Mouse (Mus musculus): ENCODE results near the gene Trio. TPM values are rescaled to one million over a fixed set of nuclear protein-coding genes. Genes with fewer than 3 reads are reported as not detected.
"Not testable (repeated sequence)": the region's sequence is repeated elsewhere in the genome, so short reads cannot be mapped to it uniquely, and the experiment has no call there.

Trio gene
- polyA plus RNA-seq, 1 experiment from 2014 or later = 28.9 TPM

DNA sequence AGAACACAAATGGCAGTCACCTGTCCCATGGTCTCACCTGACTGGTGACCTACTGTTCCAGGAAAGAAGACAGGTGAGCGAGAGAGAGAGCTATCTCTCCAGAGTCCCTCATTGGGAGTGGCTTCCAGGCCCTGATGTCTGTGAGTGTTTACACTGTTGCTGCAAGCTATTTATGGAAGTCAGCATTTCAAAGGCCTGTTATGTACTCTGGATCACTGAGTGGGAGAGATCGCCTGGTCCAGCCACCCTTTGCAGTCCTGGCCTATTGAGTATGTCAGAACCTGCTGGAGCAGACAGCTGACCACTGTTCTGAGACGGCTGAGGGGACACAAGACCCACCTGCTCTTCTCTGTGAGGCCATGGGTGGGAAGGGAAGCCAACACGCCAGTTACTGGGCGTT, 280.7 kb downstream of the Trio start:
- TF ChIP-seq CTCF (IDR thresholded peaks at IDR 0.05; ENCODE audit: low read depth) = no peak
- Histone ChIP-seq H3K4me3 (ENCODE audit: low read depth, low read length) (no peak overlapping the region), H3K9me3 (ENCODE audit: low read depth, low read length) (no peaks in the 10 kb centered on the region), H3K4me1 (ENCODE audit: insufficient read depth) (no peaks in the 10 kb centered on the region), H3K4me2 (no peak overlapping the region), H3K36me3 (ENCODE audit: insufficient read depth) (peaks cover 91% of the 10 kb centered on the region), H3K27me3 (ENCODE audit: insufficient read depth, low read length) (no peaks in the 10 kb centered on the region), H3K9ac (no peak overlapping the region), H3K27ac (ENCODE audit: low read depth) (no peak overlapping the region)
- 75% methylated on average over 5 of the region's 5 CpGs for WGBS
- DNase-seq = no peak
- no peak for ATAC-seq (ENCODE audit: insufficient read depth)

DNA sequence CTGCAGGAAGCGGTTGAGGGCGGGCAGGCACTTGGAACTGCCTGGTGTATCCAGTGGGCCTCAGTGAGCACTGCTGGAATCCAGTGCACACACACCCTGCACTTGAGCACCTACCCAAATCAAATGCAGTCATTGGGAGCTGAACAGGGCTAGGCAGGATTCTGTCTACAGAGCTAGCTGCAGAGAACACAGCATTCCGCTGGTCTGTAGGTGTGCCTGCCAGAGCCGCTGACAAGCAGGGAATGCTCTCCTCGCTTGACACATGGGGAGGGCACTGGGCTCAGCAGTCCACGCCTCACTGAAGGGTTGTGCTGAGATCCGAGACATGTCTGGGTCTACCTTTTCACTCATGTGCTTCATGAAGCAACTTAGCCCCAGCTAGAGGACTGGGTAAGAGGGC, 285.6 kb downstream of the Trio start:
- ATAC-seq (ENCODE audit: insufficient read depth) (no peak), DNase-seq (no peak)
- Histone ChIP-seq H3K27ac (ENCODE audit: low read depth) (no peak overlapping the region), H3K4me1 (ENCODE audit: insufficient read depth) (no peaks in the 10 kb centered on the region), H3K27me3 (ENCODE audit: insufficient read depth, low read length) (no peaks in the 10 kb centered on the region), H3K36me3 (ENCODE audit: insufficient read depth) (peaks cover 79% of the 10 kb centered on the region), H3K9ac (no peak overlapping the region), H3K4me3 (ENCODE audit: low read depth, low read length) (no peak overlapping the region), H3K9me3 (ENCODE audit: low read depth, low read length) (no peaks in the 10 kb centered on the region), H3K4me2 (no peak overlapping the region)
- no peak for TF ChIP-seq CTCF (IDR thresholded peaks at IDR 0.05; ENCODE audit: low read depth)
- 77% methylated on average over 7 of the region's 7 CpGs for WGBS

DNA sequence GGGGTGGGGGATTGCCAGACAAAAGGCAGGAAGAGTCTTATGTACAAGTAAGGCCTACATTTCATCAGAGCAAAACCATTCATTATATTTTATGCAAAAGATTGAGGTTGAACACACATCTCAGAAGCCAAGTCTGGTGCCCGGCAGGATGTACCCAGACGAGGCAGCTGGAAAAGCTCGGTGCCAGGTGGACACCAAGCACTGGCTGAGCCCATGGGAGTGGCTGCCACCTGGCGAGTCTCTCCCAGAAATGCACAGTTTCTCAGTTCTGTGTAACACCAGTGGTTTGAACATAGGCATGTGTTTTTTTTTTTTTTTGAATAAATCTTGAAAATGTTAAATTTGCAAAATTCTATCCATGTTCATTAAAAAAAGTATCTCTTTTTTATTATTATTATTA, 293.8 kb downstream of the Trio start:
- H3K9me3 ChIP-seq (ENCODE audit: low read depth, low read length) = no peaks in the 10 kb centered on the region
- H3K27me3 ChIP-seq (ENCODE audit: insufficient read depth, low read length) = no peaks in the 10 kb centered on the region
- no peak for TF ChIP-seq CTCF (IDR thresholded peaks at IDR 0.05; ENCODE audit: low read depth)
- H3K9ac ChIP-seq = no peak overlapping the region
- H3K27ac ChIP-seq (ENCODE audit: low read depth) = no peak overlapping the region
- DNase-seq (no peak), ATAC-seq (ENCODE audit: insufficient read depth) (no peak)
- peaks cover 56% of the 10 kb centered on the region for H3K36me3 ChIP-seq (ENCODE audit: insufficient read depth)
- no peak overlapping the region for H3K4me2 ChIP-seq
- 87% methylated on average over 4 of the region's 4 CpGs for WGBS
- H3K4me1 ChIP-seq (ENCODE audit: insufficient read depth) = no peaks in the 10 kb centered on the region
- no peak overlapping the region for H3K4me3 ChIP-seq (ENCODE audit: low read depth, low read length)

DNA sequence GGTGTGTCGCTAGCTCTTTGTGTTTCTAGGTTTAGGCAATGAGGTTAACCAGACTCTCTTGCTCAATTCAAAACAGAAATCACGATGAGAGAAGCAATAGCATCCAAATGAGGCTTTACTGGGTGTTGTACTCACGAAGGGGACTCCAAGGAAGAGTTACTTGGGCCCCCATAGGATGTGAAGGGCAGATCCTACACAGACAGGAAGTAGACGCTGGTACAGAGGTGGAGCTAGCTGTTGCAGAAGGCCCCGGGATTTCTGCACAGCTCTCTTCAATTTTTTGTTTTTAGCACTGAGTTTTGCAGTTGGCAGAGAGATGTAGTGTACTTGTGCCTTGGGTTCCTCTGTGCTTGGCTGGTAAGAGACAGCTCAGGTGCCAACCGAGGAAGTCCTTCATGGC, 299.4 kb downstream of the Trio start:
- no peak for ATAC-seq (ENCODE audit: insufficient read depth)
- H3K27me3 ChIP-seq (ENCODE audit: insufficient read depth, low read length) = no peaks in the 10 kb centered on the region
- TF ChIP-seq CTCF (IDR thresholded peaks at IDR 0.05; ENCODE audit: low read depth) = no peak
- H3K4me1 ChIP-seq (ENCODE audit: insufficient read depth) = no peaks in the 10 kb centered on the region
- no peaks in the 10 kb centered on the region for H3K9me3 ChIP-seq (ENCODE audit: low read depth, low read length)
- H3K4me2 ChIP-seq = no peak overlapping the region
- no peak overlapping the region for H3K9ac ChIP-seq
- H3K36me3 ChIP-seq (ENCODE audit: insufficient read depth) = 0 out of 2 replicates have a peak, but pooled peaks cover 5% of the 10 kb centered on the region
- H3K27ac ChIP-seq (ENCODE audit: low read depth) = no peak overlapping the region
- H3K4me3 ChIP-seq (ENCODE audit: low read depth, low read length) = no peak overlapping the region
- 71% methylated on average over 6 of the region's 6 CpGs for WGBS
- no peak for DNase-seq

DNA sequence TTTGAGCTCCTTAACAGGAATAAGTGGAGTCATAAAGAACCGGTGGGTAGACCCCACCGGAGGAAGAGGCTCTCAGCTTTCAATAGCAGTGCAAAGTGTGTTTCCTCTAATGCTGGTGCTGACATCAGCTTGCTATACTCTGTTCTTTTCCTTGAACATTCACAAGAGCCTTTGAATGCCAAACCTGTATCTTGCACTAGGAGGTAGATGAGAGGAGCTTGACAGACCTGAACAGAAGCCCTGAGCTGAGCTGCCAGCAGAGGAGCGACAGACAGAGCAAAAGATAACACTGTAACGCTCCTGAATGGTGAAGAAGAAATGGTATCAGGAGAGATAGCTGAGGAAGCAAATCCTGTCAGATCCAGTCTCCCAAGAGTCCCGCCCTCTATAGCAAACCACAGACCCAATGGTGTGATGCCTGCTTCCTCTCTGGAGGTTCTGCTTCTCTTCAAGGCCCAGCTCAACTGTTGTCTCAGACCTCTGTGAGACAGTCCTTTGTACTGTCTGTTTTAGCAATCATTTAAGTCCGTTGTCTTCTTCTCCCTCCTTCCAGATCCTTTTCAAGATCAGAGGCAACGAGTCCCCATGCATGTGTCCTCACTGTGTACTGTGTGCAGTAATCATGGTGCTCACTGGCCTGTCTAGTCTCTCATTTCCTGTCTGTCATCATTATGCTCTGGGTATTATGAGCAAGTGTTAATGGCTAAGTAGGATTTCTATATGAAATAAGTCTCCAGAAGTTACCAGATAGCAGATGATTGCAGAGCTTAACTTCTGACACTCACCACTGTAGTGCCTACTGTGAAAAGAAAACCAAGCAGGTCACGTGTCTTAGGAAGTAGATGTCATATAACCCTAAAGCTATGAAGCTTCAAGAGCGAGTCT, 300.6 kb downstream of the Trio start:
- Histone ChIP-seq H3K9me3 (ENCODE audit: low read depth, low read length) (no peaks in the 10 kb centered on the region), H3K36me3 (ENCODE audit: insufficient read depth) (no peaks in the 10 kb centered on the region), H3K9ac (no peak overlapping the region), H3K4me1 (ENCODE audit: insufficient read depth) (no peaks in the 10 kb centered on the region), H3K4me3 (ENCODE audit: low read depth, low read length) (no peak overlapping the region), H3K27me3 (ENCODE audit: insufficient read depth, low read length) (no peaks in the 10 kb centered on the region), H3K4me2 (no peak overlapping the region), H3K27ac (ENCODE audit: low read depth) (no peak overlapping the region)
- ATAC-seq (ENCODE audit: insufficient read depth) = no peak
- TF ChIP-seq CTCF (IDR thresholded peaks at IDR 0.05; ENCODE audit: low read depth) = no peak
- 58% methylated on average over 9 of the region's 9 CpGs for WGBS
- DNase-seq = peak; percentile 26

DNA sequence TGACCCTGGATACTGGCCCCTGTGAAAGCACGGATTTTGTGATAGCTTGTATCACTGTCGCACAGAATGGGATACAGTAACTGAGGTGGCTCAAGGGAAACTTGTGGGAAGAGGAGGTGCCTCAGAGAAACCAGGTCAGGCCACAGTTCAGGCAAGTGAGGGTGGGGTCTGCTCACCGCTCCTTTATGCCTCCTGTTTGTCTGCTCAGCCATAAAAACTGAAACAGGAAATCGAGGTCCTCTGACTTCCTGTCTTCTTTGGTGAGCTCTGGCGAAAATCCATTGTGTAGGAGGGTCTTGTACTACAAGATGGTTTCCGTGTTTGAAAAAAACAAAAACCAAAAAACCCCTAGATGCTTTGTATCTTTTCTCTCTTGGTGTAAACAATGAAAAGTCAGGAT, 301.4 kb downstream of the Trio start:
- peak; percentile 25 for DNase-seq
- Histone ChIP-seq H3K36me3 (ENCODE audit: insufficient read depth) (no peaks in the 10 kb centered on the region), H3K4me1 (ENCODE audit: insufficient read depth) (no peaks in the 10 kb centered on the region), H3K9ac (no peak overlapping the region), H3K4me2 (no peak overlapping the region), H3K27ac (ENCODE audit: low read depth) (no peak overlapping the region), H3K27me3 (ENCODE audit: insufficient read depth, low read length) (no peaks in the 10 kb centered on the region), H3K9me3 (ENCODE audit: low read depth, low read length) (no peaks in the 10 kb centered on the region), H3K4me3 (ENCODE audit: low read depth, low read length) (no peak overlapping the region)
- TF ChIP-seq CTCF (IDR thresholded peaks at IDR 0.05; ENCODE audit: low read depth) = no peak
- no peak; the same call in 1 of the 2 replicates for ATAC-seq (ENCODE audit: insufficient read depth)
- 56% methylated on average over 6 of the region's 6 CpGs for WGBS

DNA sequence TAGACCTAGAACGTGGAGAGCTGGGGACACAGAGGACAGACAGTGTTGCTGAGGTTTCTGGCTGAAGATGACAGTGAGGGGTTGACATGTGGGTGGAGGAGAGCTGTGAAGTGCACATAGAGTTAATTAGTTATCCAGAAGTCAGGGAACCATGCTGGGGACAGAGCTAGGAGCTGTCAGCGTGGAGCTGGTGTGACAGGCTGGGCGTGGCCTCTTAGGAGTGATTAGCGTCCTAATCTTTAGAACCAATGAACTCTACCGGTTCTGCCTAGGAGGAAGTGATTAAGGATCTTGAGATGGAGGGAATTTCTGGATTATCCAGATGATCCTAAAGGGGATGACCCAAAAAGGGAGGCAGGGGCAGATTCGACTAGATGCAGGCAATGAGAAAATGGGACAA, 301.9 kb downstream of the Trio start:
- Histone ChIP-seq H3K4me2 (no peak overlapping the region), H3K9ac (no peak overlapping the region), H3K36me3 (ENCODE audit: insufficient read depth) (no peaks in the 10 kb centered on the region), H3K4me1 (ENCODE audit: insufficient read depth) (no peaks in the 10 kb centered on the region), H3K9me3 (ENCODE audit: low read depth, low read length) (no peaks in the 10 kb centered on the region), H3K4me3 (ENCODE audit: low read depth, low read length) (no peak overlapping the region), H3K27ac (ENCODE audit: low read depth) (no peak overlapping the region), H3K27me3 (ENCODE audit: insufficient read depth, low read length) (no peaks in the 10 kb centered on the region)
- TF ChIP-seq CTCF (IDR thresholded peaks at IDR 0.05; ENCODE audit: low read depth) = no peak
- ATAC-seq (ENCODE audit: insufficient read depth) (0 out of 2 replicates have a peak, but pooled peaks have one; percentile 19), DNase-seq (no peak)
- WGBS = 47% methylated on average over 6 of the region's 6 CpGs

DNA sequence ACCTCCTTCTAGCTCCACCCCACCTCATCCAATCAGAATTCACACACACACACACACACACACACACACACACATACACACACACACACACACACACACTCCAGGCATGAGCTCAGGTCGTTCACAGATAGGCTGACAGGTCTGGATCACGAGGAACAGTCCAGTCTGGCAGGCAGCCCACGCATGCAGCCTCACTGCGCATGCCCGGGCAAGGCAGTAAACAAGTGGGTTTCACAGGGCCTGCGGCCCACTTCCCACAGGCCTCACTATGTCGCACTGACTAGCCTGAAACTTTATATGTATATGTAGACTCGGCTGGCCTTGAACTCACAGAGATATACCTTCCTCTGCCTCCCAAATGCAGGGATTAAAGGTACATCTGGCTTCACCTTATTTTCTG, 305.4 kb downstream of the Trio start:
- 74% methylated on average over 8 of the region's 8 CpGs for WGBS
- not testable (repeated sequence) for H3K4me3 ChIP-seq (ENCODE audit: low read depth, low read length); H3K4me2 ChIP-seq; ATAC-seq (ENCODE audit: insufficient read depth); H3K27ac ChIP-seq (ENCODE audit: low read depth); H3K4me1 ChIP-seq (ENCODE audit: insufficient read depth); DNase-seq; H3K9ac ChIP-seq; H3K9me3 ChIP-seq (ENCODE audit: low read depth, low read length); H3K36me3 ChIP-seq (ENCODE audit: insufficient read depth); H3K27me3 ChIP-seq (ENCODE audit: insufficient read depth, low read length)
